Mouse (Mus musculus) layer of hippocampus, postnatal 10 days (tissue): ENCODE measurements around the gene Atp2b4. TPM values are rescaled to one million over a fixed set of nuclear protein-coding genes. Genes with fewer than 3 reads are reported as not detected.
"Not testable (repeated sequence)": the region's sequence is repeated elsewhere in the genome, so short reads cannot be mapped to it uniquely, and the experiment has no call there.

Source experiments
- DNase-seq, 2 experiments: peaks; one replicate each; pipeline ENCODE4 v3.0.0; 2021; ENCODE audit warnings: low spot score in 2 of 2
- total RNA-seq, 2 experiments: library from RNA; stranded (reverse); gene quantifications; 2 replicates each; pipeline ENCODE4 v1.2.3; 2021

The Atp2b4 gene
- total RNA-seq, 2 experiments from 2014 or later, result 102 to 107 TPM

DNA sequence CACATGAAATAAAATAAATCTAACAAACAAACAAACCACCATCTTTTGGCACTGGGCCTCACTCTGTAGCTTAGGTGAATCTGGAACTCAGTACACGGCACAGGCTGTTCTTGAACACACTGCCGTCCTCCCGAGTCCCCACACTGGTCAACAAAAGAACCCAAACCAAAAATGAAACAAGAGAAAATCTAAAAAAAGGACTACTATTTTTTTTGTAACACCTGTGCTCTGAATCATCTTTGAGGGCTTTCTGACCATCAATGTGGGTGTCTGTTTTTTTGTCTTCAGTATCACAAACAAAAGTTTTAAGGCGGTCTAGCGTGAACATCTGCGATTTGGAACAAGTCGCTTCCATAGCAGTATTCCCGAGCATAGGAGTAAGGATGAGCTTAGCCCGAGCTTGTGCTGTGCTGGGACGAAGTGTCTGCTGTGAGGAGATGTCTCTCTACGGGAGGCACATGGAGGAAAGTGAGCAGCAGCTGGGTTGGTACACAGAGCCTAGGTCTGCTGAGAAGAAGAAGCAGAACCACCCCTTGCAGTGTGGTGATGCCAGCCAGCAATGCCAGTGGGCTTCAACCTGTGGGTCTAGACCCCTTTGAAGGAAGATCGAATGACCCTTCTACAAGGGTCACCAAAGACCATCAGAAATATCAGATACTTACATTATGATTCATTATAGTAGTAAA lies 102.8 kb downstream of the Atp2b4 start:
- DNase-seq, result no peak

GRCm38 (mm10) chr1:133695901-133696300 lies 104.9 kb downstream of the Atp2b4 start:
- no peak for DNase-seq

- no peak for DNase-seq
These were observed 106.0 kb downstream of the Atp2b4 start for GRCm38 (mm10) chr1:133694876-133695275.

- DNase-seq, result no peak
These were observed 106.5 kb downstream of the Atp2b4 start for GRCm38 (mm10) chr1:133694301-133694700.

DNA sequence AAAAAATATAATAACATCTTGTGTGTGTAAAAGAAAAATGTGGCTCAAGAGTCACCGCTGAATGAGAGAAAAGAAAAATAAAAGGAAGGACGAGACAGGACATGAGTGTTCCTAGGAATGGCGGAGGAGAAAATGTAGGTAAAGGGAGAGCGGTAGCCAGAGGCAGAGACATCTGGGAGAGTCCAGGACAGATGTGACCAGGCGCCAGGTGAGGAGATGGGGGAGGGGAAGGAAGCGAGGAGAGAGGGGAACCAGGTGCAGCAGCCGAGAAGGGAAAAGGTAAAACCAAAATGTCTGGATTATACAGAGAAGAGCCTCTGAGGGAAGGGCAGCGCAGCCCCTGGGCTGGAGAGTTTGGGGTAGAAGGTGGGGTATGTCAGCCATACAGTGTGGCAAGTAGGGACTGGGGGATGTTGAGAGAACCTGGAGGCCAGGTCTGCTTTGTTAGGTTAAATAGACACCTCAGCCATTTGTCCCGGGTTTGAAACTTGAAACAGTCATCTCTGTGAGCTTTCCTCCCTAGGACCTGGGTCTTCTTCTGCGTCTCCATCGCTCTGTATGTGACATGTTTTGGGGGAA lies 107.2 kb downstream of the Atp2b4 start:
- no peak for DNase-seq

GRCm38 (mm10) chr1:133692195-133692594 lies 108.6 kb downstream of the Atp2b4 start:
- no peak for DNase-seq

GRCm38 (mm10) chr1:133691046-133691445 lies 109.8 kb downstream of the Atp2b4 start:
- DNase-seq, result no peak

- no peak for DNase-seq
These were observed 110.9 kb downstream of the Atp2b4 start, which contains the start of gene Lax1 for GRCm38 (mm10) chr1:133689897-133690296. Gene Lax1 (minus strand): TSS chr1:133690108.

DNA sequence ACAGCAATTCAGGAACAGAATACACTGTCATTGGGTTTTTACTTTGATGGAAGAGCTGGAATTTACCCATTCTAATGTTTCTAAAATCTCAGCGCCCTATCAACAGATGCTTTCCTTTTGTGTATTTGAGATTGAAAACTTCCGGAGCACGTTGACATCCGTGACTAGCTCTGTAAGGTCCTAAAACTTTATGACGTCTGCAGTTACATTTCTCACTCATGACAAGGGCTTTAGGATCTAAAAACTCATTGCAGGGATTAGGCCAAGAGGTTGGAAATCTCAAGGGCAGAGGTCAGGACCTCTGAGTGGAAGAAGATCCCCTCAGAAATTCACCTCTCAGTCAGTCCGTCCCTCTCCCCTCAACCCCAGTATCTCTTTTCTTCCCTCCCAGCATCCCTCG lies 112.5 kb downstream of the Atp2b4 start:
- DNase-seq, result no peak

GRCm38 (mm10) chr1:133685749-133686519 lies 114.9 kb downstream of the Atp2b4 start:
- peak in 1 of 2 experiments; percentile 16 for DNase-seq

- no peak for DNase-seq
These were observed 129.0 kb downstream of the Atp2b4 start for GRCm38 (mm10) chr1:133671801-133672200.

- DNase-seq, result no peak
These were observed 129.6 kb downstream of the Atp2b4 start for GRCm38 (mm10) chr1:133671266-133671665.

- no peak for DNase-seq
These were observed 130.1 kb downstream of the Atp2b4 start for GRCm38 (mm10) chr1:133670776-133671175.

DNA sequence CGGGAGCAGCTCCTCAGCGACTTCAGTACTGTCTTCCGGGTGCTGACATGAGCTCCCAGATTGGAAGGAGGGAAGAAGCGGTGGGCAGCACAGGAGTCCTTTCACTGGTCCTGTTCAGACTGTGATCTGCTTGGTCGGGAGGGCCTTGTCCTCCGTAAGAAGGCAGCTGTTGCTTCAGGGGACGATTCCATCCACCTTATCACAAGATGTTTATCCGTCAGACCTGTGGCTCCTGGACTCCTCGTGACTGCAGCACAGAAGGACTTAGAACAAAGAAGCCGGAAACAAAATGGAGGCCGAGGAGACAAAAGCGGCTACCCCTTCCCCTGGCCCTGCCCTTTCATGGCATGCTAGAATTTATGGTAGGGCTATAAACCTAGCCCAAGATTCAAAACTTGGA lies 130.7 kb downstream of the Atp2b4 start:
- DNase-seq, result no peak

GRCm38 (mm10) chr1:133668618-133669017 lies 132.2 kb downstream of the Atp2b4 start:
- DNase-seq, result no peak

- DNase-seq, result no peak
These were observed 133.1 kb downstream of the Atp2b4 start for GRCm38 (mm10) chr1:133667721-133668120.

- not testable (repeated sequence) for DNase-seq
These were observed 135.1 kb downstream of the Atp2b4 start for GRCm38 (mm10) chr1:133665713-133666112.

- no peak for DNase-seq
These were observed 136.5 kb downstream of the Atp2b4 start for GRCm38 (mm10) chr1:133664203-133664970.

- DNase-seq, result no peak
These were observed 137.4 kb downstream of the Atp2b4 start for GRCm38 (mm10) chr1:133663427-133663826.

- DNase-seq, result no peak
These were observed 137.9 kb downstream of the Atp2b4 start for GRCm38 (mm10) chr1:133662941-133663340.

- DNase-seq, result peak; percentile 88 to 91
These were observed 139.5 kb downstream of the Atp2b4 start, which contains the start of gene Gm38394 for GRCm38 (mm10) chr1:133661203-133661933. Gene Gm38394 (minus strand): TSS chr1:133661318.
